Mouse (Mus musculus) C2C12 (cell line): ENCODE measurements at regions not wholly inside any gene's neighbourhood (a gene's known extent, or its start where the extent isn't known, plus 50 kb on each side); places are given as distances from the start of the nearest gene placed in this dataset.

Experiments
- CEBPB ChIP-seq: IDR thresholded peaks from one replicate; pipeline ENCODE4 v1.6.1; 2011; ENCODE audit warnings: low read depth, mild to moderate bottlenecking, control low read depth, moderate library complexity
- MAX ChIP-seq: IDR thresholded peaks from one replicate; pipeline ENCODE4 v1.6.1; 2011; ENCODE audit warnings: mild to moderate bottlenecking, control low read depth
- MYOG ChIP-seq: IDR thresholded peaks from one replicate; pipeline ENCODE4 v1.6.1; 2011; ENCODE audit not compliant: control insufficient read depth, insufficient read length; ENCODE audit errors: extremely low read depth
- USF1 ChIP-seq: IDR thresholded peaks from one replicate; pipeline ENCODE4 v1.6.1; 2011; ENCODE audit warnings: low read depth, mild to moderate bottlenecking, control low read depth, moderate library complexity

DNA sequence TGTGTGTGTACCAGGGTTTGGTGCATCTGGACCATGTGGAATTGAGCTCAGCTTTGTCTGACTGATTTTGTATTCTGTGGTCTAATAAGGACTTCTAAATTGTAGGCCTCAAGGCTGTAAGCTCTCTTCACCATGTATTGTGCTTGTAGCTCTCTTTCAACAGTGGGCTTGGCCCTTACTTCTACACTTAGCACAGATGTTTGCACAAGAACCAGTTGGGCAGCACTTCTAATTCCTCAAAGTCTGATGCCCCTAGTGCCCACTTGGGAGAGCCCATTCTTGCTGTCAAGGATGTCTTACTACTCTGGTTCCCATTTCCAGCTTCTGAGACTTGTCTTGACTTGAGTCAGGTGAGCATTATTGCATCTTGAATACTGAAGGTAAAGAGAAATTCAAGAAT, 114.5 kb upstream of the Slco3a1 start:
- TF ChIP-seq MAX (no peak), MYOG (no peak), CEBPB (no peak), USF1 (no peak)
